Comparison of ENCODE assay signal across 8 mouse cellular contexts in genomic region chr3:133754911-133755259, GRCm38 (mm10).
DNase-seq lines count a peak whose midpoint lies in the region; ATAC-seq lines count a peak whose summit lies in the region.
"Had no signal": no experiment of that assay in that cellular context is flagged by ENCODE, and none has a peak within 500 bp of the region (broad histone marks: within the 10 kb centered on the region; RNA-seq: fewer than 3 reads in every experiment).

No protein-coding gene starts in this region.

- peaks cover 22% of the 10 kb centered on the region for H3K4me1 ChIP-seq in embryonic facial prominence, embryonic 12.5 days

- DNase-seq in A20 (ENCODE audit: low read depth, low spot score): peak; percentile 17
- DNase-seq in MEL-GATA-1-ER (ENCODE audit: extremely low read depth, low read depth): peak; percentile 35
- peak; percentile 65 for DNase-seq in heart, postnatal 4 days
- DNase-seq in layer of hippocampus, adult 9-10 months (ENCODE audit: low spot score): peak; percentile 75
- DNase-seq in right cerebral cortex, postnatal 4 days: peak; percentile 84

- peak overlapping the region; percentile 37; the same call in 1 of the 2 replicates for H3K4me2 ChIP-seq in embryonic facial prominence, embryonic 12.5 days (replicated peaks)

- 0 out of 2 replicates have a peak overlapping the region, but pooled peaks have one; percentile 30 for H3K27ac ChIP-seq in embryonic facial prominence, embryonic 12.5 days

- no peaks in the 10 kb centered on the region for H3K36me3 ChIP-seq in embryonic facial prominence, embryonic 12.5 days

- 7% methylated on average over 3 of the region's 3 CpGs for WGBS in embryonic facial prominence, embryonic 12.5 days

- no peaks in the 10 kb centered on the region for H3K9me3 ChIP-seq in embryonic facial prominence, embryonic 12.5 days

- H3K4me3 ChIP-seq in embryonic facial prominence, embryonic 12.5 days: no peak overlapping the region
- H3K4me3 ChIP-seq: myocyte had no signal

- no peak overlapping the region for H3K9ac ChIP-seq in embryonic facial prominence, embryonic 12.5 days

- no peak for ATAC-seq in embryonic facial prominence, embryonic 12.5 days (ENCODE audit: insufficient number of reproducible peaks, insufficient read depth, low FRiP score, low TSS enrichment)
- peak; percentile 67 for ATAC-seq in megakaryocyte progenitor cell, adult 5-6 weeks (replicated peaks; ENCODE audit: poor library complexity)

- no peaks in the 10 kb centered on the region for H3K27me3 ChIP-seq in embryonic facial prominence, embryonic 12.5 days

Comparison
In these comparisons a context has a peak if more than half of its experiments do, and no peak if none do; other contexts are left out.
1. DNase-seq: peak in every context shown above with its lines; median percentile 84 in right cerebral cortex, postnatal 4 days; 75 in layer of hippocampus, adult 9-10 months; 65 in heart, postnatal 4 days; 35 in MEL-GATA-1-ER; 17 in A20.